Mouse (Mus musculus): ENCODE results near the gene Lcor.

Lcor gene

DNA sequence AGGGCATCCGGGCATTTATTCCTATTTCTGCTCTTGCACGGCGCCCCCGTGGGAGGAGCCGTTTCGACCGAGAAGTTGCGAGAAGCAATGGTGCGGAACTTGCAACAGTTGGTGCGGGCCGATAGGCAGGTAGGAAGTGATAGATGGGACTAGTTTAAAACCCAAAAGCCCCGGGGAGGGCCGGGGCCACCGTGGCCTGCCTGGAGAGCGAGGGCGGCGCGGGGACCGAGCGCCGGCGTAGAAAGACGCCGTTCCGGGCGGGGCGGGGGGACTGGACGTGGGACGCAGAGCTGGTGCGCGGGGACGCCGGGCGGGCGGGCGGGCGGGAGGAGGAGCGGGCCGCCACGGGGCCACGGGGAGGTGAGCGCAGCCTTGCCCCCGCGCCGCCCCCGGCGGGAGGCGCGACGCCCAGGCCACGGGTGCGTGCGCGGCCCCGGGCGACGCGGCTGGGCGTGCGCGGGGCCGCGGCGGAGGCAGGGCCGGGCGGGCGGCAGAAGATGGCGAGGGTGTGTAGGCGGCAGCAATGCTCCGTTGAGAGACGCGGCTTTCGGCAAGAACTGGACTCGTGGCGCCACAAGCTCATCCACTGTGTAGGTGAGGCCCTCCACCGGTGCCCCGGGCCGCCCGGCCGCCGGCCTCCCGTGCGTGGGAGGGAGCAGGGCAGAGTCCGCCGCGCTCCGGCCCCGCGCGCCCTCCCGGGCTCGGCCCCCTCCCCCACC lies at the start of gene Lcor:
Lcor (plus strand) TSS at position 448 of the 719 bp plus-strand sequence.
- DNase-seq (ENCODE audit: low spot score in 2 of 2): peak; percentile 71 to 78

GRCm38 (mm10) chr19:41435366-41435765 lies 47.1 kb upstream of the Lcor start:
- DNase-seq (ENCODE audit: low spot score in 2 of 2): no peak

- no peak for DNase-seq (ENCODE audit: low spot score in 2 of 2)
Measured at GRCm38 (mm10) chr19:41436461-41436860, 46.0 kb upstream of the Lcor start.

DNA sequence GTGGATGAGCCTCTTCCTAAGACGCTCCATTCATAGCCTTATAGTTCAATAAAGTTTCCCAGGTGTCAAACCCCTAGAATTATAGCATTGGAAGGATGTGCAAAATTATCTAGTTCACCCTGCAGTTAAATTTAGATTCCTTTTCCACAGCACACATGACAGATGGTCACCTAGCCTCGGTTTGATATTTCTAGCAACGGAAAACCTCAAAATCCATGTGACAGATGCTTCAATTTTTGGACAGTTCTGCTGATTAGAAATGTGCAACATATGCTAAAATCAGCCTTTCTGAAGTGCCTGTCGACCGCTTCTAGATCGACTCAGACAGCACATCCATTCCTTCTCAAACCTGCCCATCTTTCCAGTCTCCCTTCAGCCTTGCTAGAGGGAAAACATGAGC lies 43.5 kb upstream of the Lcor start:
- DNase-seq (ENCODE audit: low spot score in 2 of 2): peak; percentile 15 to 36

DNA sequence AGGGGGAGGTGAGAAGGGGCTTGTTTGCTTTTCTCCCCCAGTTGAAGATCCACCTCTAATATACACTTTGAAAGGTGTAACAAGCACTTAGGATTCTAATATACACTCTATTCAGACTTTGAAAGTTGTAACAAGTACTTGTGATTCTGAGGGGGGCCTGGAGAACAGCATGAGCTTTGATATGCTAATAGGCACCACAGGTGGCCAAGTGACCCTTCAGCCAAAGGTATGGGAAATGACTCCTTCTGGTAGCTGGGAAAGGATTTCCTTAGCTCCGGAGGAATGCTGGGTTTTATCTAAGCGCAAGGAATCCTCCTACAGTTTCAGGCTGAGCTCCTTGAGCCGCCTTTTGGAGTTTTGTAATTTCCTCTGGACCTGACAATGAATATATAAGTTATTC lies 41.0 kb upstream of the Lcor start:
- DNase-seq (ENCODE audit: low spot score in 2 of 2): no peak

GRCm38 (mm10) chr19:41441911-41442607 lies 40.4 kb upstream of the Lcor start:
- DNase-seq (ENCODE audit: low spot score in 2 of 2): peak in 1 of 2 experiments; percentile 7

DNA sequence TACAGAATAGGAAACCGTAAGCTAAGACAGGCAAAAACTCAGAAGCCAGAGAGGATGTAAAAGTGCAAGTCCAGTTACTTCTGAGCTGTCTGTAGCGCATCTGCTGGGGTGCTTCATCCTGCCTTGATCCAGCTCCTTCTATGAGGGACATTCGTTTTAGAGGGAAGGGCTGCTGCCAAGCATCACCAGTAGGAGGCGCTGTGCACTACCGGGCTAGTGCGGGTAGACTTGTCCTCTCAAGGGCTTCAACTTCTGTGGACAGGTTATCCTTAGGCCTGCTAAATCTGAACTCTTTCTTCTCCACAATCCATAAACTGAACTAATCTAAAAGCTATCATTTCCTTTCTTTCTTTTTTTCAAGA lies 39.8 kb upstream of the Lcor start:
- DNase-seq (ENCODE audit: low spot score in 2 of 2): peak; percentile 16 to 17

- no peak for DNase-seq (ENCODE audit: low spot score in 2 of 2)
Measured at GRCm38 (mm10) chr19:41444491-41444890, 37.9 kb upstream of the Lcor start.

GRCm38 (mm10) chr19:41445013-41445610 lies 37.3 kb upstream of the Lcor start:
- DNase-seq (ENCODE audit: low spot score in 2 of 2): no peak

DNA sequence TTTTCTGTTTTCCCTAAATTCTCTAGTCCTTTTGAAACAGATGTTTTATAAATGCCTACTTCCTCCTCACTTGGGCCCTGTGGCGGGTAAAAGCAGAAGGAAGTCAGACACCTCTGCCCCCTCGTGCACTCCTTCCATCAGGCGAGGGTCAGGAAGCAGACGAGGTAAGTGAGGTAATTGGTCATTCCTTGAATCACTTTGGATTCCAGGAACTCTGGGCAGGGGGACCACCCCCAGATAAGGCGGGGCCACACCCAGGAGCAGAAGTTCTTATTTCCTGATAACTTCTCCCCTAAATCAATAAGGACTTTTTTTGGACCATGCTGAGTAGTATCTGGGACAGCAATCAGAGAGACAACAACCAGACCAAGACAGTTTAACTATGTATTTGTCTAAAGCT lies 36.7 kb upstream of the Lcor start:
- no peak for DNase-seq (ENCODE audit: low spot score in 2 of 2)

DNA sequence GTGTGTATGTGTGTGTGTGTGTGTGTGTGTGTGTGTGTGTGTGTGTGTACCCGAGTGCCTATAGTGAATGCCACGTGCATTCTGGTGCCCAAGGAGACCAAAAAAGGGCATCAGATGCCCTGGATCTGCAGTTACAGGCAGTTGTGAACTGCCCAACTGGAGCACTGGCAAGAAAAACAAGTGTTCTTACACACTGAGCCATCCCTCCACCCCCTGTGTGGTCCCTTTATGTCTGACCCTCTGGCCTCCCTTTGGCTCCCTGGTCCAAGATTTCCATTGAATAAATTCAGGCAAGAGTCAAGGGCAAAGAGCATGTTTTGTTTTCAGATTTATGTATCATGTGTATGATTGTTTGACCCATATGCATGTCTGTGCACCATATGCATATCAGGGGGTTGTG lies 35.3 kb upstream of the Lcor start:
- no peak for DNase-seq (ENCODE audit: low spot score in 2 of 2)

GRCm38 (mm10) chr19:41447760-41448159 lies 34.7 kb upstream of the Lcor start:
- no peak for DNase-seq (ENCODE audit: low spot score in 2 of 2)

GRCm38 (mm10) chr19:41449415-41450075 lies 32.9 kb upstream of the Lcor start:
- no peak for DNase-seq (ENCODE audit: low spot score in 2 of 2)

- no peak for DNase-seq (ENCODE audit: low spot score in 2 of 2)
Measured at GRCm38 (mm10) chr19:41452166-41452565, 30.3 kb upstream of the Lcor start.

DNA sequence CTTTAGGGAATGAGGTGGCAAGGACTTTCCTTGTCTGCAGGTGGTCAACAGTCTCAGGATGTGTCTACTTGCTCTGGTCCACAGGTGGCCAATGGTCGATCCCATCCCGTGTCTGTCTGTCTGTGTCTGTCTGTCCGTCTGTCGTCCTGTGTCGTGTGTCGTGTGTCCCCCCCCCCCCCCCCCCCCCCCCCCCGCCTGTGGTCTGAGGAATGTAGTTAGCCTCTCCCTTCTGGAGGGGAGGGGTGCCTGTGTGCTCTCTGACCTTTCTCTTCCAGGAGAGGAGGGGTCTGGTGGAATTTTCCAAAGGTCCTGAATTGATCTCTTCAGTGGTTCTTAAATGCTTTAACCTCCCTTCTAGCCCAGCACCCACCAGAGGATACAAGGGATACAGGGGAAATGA lies 27.8 kb upstream of the Lcor start:
- DNase-seq (ENCODE audit: low spot score in 2 of 2): no peak

DNA sequence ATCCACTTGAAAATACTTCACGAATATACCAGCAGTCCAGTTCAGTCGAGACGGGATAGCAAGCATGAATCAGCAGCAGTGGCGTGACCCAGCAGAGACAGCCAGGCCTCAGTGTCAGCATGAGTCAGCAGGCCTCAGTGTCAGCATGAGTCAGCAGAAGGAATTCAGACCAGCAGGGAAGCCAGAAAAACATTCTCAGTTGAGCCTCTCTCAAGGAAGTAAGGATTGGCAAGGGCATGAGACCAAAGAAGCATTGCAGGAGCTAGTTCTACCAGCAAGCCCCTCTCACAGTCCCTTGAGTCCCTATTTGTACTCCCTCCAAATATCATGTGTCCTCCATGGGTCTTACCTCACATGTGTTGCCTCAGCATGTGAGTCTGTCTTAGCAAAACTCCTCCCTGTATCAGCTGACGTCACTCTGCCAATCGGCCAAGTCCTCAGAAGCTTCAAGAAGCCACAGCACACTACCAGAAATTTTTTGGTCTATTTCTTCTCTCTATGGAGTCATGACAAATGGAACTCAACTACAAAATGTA lies 27.3 kb upstream of the Lcor start:
- DNase-seq (ENCODE audit: low spot score in 2 of 2): no peak

DNA sequence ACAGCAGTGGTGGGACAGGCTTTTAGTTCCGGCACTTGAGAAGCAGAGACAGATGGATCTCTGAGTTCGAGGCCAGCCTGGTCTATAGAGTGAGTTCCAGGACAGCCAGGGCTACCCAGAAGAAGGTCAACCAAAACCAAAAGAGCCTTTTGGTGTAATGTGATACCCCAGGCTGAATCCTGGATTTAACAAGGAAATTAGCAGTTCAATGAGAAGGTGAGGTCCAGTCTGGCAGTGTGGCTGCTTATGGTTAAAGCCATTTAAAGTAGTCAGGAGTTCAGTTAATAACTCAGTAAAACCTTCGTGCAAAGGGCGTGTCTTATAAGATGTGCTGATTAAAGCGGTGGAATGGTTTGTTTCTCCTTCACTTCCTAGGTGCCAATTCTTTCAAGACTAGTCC lies 25.3 kb upstream of the Lcor start:
- no peak for DNase-seq (ENCODE audit: low spot score in 2 of 2)

- DNase-seq (ENCODE audit: low spot score in 2 of 2): no peak
Measured at GRCm38 (mm10) chr19:41462166-41462735, 20.2 kb upstream of the Lcor start.

DNA sequence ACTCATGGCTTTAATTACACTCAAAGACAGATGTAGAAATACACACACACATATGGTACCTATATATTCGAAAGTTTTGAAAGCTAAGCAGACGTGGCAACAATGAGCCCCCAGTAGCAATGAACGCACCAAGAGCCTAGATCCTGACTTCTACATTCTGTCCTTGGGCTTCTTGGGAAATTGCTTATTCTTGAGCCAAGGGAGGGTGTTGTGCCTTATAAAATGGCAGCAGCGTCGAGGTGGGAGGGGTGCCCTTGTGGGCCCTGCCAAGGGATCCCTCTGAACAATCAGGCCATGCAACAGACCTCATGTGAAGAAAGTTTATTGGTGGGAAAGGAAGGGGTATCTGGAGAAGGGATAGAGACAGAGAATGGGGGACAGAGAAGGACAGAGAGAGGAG lies 18.6 kb upstream of the Lcor start:
- no peak for DNase-seq (ENCODE audit: low spot score in 2 of 2)

DNA sequence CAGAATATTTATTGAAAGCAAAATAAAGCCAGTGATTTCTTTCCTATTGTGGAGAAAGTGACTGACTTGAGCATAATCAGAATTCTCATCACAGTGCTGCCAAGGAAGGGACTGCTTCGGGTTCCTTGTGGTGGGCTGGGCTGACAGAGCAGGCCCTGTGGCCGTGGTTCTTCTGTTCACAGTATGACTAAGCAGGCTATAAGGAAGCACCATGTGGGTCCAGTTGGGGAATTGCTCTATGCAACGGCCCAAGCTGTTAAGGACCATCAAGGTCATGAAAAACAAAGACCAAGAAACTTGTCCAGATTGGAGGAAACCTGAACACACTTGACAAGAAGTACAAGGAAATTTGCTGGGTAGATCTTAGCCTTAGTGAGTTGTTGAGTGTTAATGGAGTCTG lies 16.0 kb upstream of the Lcor start:
- no peak for DNase-seq (ENCODE audit: low spot score in 2 of 2)

DNA sequence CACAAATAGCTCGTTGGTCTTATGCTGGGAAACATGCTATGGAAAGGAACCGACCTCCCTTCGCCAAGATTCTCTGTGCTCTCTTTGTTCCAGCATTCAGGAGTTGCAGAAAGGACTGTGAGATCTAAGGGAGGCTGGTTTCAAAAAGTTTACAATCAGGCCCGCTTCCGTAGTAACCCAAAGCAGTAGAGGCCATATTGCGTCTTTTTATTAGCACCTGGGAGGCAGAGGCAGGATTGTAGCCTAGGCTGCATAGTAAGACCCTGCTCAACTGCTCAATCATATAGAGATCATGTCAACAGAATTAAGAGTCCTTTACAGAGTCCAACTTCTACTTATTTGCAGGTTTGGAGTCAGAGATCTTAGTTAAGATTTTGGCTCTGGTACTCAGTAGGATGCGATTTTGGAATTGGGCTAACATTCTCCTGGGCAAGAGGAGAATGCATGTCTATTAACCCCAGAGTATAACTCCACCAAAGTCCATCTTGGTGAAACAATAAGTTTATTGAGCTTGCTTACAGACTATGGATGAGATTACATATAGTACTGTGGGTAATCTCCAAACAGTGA lies 8.8 kb upstream of the Lcor start:
- DNase-seq (ENCODE audit: low spot score in 2 of 2): no peak

GRCm38 (mm10) chr19:41474943-41475342 lies 7.5 kb upstream of the Lcor start:
- DNase-seq (ENCODE audit: low spot score in 2 of 2): no peak

Measured in right cerebral cortex, adult 2 months (tissue).